Mouse (Mus musculus) ES-Bruce4 (cell line): Measurements from ENCODE around the gene Kat5.

Experiments
- CTCF ChIP-seq: IDR thresholded peaks from one replicate; pipeline ENCODE4 v1.8.1; 2011; ENCODE audit warnings: low read depth, low read length
- EP300 ChIP-seq: IDR thresholded peaks from 2 replicates; pipeline ENCODE4 v1.6.1; 2011; ENCODE audit warnings: low read depth, low read length; ENCODE audit not compliant: insufficient read depth

GRCm38 (mm10) chr19:5554212-5554611, 55.8 kb downstream of the Kat5 start:
- no peak for TF ChIP-seq EP300
- no peak for TF ChIP-seq CTCF
